Mouse (Mus musculus) neural tube, embryonic 12.5 days (tissue): Measurements from ENCODE around the gene Ppif. TPM values are rescaled to one million over a fixed set of nuclear protein-coding genes. Genes with fewer than 3 reads are reported as not detected.

Source experiments
- ATAC-seq: fragments of 200-750 bp; cut with Nextera tagmentation; 2 replicates; pipeline ENCODE4 v1.8.0; 2017; ENCODE audit warnings: low read depth, mild to moderate bottlenecking, moderate TSS enrichment, moderate library complexity; ENCODE audit not compliant: low FRiP score
- H3K27ac ChIP-seq: fragments of 300-500 bp; sonication (generic); 2 replicates; pipeline ENCODE4 v1.5.1; 2016
- H3K27me3 ChIP-seq: fragments of 300-500 bp; sonication (generic); replicated peaks from 2 replicates; pipeline ENCODE4 v1.6.1; 2016; ENCODE audit warnings: mild to moderate bottlenecking
- H3K36me3 ChIP-seq: fragments of 300-500 bp; sonication (generic); 2 replicates; pipeline ENCODE4 v1.6.1; 2016; ENCODE audit warnings: mild to moderate bottlenecking
- H3K4me1 ChIP-seq: fragments of 300-500 bp; sonication (generic); 2 replicates; pipeline ENCODE4 v1.6.1; 2016
- H3K4me2 ChIP-seq: fragments of 300-500 bp; sonication (generic); replicated peaks from 2 replicates; pipeline ENCODE4 v1.6.1; 2016; ENCODE audit warnings: mild to moderate bottlenecking
- H3K4me3 ChIP-seq: fragments of 300-500 bp; sonication (generic); 2 replicates; pipeline ENCODE4 v1.5.1; 2016
- H3K9ac ChIP-seq: fragments of 300-500 bp; sonication (generic); 2 replicates; pipeline ENCODE4 v1.6.1; 2016; ENCODE audit warnings: mild to moderate bottlenecking
- H3K9me3 ChIP-seq: fragments of 300-500 bp; sonication (generic); 2 replicates; pipeline ENCODE4 v1.6.1; 2016; ENCODE audit warnings: mild to moderate bottlenecking
- WGBS: fragments of 180-500 bp; shearing (Covaris S2); methylation state at CpG from one replicate; pipeline ENCODE4 v1.1.7; 2016; 5-methylcytosine and 5-hydroxymethylcytosine counted together
- polyA plus RNA-seq: library from polyadenylated mRNA; unstranded; fragments of >200 nt; fragmentation: Nextera tagmentation; extraction: Ambion mirVana; gene quantifications from 2 replicates; pipeline ENCODE4 v1.2.1, GENCODE M21; 2016

Gene Ppif
- polyA plus RNA-seq, 1 experiment from 2014 or later: 24.7 TPM

GRCm38 (mm10) chr14:25720962-25721707 lies 27.2 kb downstream of the Ppif start:
- Histone ChIP-seq H3K4me1 (peaks cover 25% of the 10 kb centered on the region), H3K4me2 (no peak overlapping the region), H3K36me3 (peaks cover 6% of the 10 kb centered on the region; the same call in 1 of the 2 replicates), H3K4me3 (no peak overlapping the region), H3K27ac (no peak overlapping the region), H3K9me3 (no peaks in the 10 kb centered on the region), H3K27me3 (no peaks in the 10 kb centered on the region), H3K9ac (no peak overlapping the region)
- no peak for ATAC-seq
- 90% methylated on average over 5 of the region's 5 CpGs for WGBS

DNA sequence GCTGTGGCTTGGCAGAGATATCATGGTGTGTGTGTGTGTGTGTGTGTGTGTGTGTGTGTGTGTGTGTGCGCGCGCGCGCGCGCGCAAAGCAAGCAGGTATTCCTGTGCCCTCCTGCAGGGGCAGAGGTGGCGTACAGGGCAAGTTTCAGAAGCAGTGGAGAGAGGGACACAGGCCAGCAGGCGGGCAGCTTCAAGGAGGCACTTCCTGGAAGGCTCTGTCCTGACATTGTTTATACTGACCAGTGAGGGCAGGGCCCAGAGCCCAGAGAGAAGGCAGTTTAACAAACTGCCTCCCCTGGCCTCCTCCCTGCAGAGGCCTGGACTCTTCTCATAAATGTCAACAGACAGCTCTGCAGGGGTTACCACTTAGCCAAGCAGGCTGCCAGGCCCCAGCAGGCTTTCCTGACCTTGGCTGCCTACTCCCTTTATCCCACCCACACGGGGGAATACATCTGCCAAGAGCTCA lies 31.1 kb downstream of the Ppif start:
- Histone ChIP-seq H3K4me1 (peaks cover 13% of the 10 kb centered on the region), H3K9ac (no peak overlapping the region), H3K4me2 (0 out of 2 replicates have a peak overlapping the region, but pooled peaks have one; percentile 9), H3K4me3 (no peak overlapping the region), H3K27me3 (no peaks in the 10 kb centered on the region), H3K9me3 (no peaks in the 10 kb centered on the region), H3K27ac (no peak overlapping the region), H3K36me3 (no peaks in the 10 kb centered on the region)
- 78% methylated on average over 9 of the region's 11 CpGs for WGBS
- ATAC-seq: no peak

DNA sequence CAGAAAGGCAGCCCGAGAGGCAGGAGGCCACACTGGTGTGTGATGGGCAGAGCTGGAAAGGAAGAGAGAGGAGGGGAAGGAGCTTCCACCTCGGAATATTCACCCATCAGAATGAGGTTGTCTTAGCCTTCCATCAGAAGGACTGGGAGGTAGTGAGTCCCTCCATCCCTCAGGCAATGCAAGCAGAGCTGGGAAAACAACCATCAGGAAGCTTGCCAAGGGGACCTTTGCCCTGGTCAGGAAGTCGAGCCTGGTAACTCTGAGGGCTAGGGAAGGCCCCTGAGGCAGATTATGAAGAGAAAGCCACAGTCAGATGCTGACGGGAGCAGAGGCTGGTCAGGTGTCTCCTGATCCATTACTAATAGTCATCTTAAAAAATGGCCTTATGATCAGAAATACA lies 31.7 kb downstream of the Ppif start:
- H3K27ac ChIP-seq: no peak overlapping the region
- WGBS: 33% methylated on average over 4 of the region's 4 CpGs
- no peak overlapping the region for H3K9ac ChIP-seq
- no peak for ATAC-seq
- H3K27me3 ChIP-seq: no peaks in the 10 kb centered on the region
- no peak overlapping the region for H3K4me2 ChIP-seq
- peaks cover 13% of the 10 kb centered on the region for H3K4me1 ChIP-seq
- no peaks in the 10 kb centered on the region for H3K9me3 ChIP-seq
- H3K4me3 ChIP-seq: no peak overlapping the region
- H3K36me3 ChIP-seq: no peaks in the 10 kb centered on the region

DNA sequence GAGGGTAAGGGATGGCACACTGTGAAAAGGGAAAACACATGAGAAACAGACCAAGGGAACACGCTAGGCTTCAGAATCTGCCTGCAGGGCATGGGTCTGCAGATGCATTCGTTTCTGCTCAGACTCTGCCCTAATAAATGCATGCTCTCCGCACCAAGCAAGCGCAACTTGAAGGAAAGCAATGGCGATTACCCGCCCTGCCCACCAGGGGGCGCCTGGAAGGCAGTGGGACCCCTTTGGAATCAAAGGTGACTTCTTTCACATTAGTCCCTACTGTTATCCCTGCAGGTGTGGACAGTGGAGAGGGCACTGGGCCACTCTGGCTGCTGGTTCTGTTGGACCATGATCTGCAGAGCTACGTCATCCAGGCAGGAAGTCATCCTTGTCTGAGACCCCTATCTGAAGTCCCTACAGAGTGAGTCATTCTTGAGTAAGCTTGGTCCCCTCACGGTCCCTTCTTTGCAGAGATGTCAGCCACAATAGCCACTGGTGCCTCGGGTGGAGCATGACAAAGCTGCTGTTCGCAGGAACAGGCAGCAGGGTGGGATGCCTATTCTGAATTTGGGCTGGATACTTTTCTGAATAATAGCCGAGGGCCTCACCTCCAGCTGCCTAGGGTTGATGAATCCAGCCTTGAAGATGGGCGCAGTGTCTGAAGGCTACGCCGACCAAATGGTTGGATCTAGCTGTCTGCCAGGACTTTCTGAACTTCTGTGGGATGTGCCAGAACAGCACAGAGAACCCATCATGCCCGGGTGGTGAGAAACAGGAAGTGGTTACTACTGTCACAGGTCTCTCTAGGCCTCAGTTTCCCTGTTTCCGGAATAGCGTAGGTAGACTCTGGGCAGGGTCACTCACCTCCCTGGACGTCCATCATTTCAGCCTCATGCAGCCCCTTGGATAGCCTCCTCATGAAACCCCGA lies 32.5 kb downstream of the Ppif start:
- no peak for ATAC-seq
- H3K4me1 ChIP-seq: peaks cover 13% of the 10 kb centered on the region
- H3K27me3 ChIP-seq: no peaks in the 10 kb centered on the region
- no peaks in the 10 kb centered on the region for H3K36me3 ChIP-seq
- H3K9ac ChIP-seq: no peak overlapping the region
- H3K4me2 ChIP-seq: no peak overlapping the region
- no peak overlapping the region for H3K4me3 ChIP-seq
- no peaks in the 10 kb centered on the region for H3K9me3 ChIP-seq
- WGBS: 59% methylated on average over 20 of the region's 20 CpGs
- H3K27ac ChIP-seq: no peak overlapping the region

GRCm38 (mm10) chr14:25727149-25727510 lies 33.2 kb downstream of the Ppif start:
- H3K4me2 ChIP-seq: no peak overlapping the region
- H3K4me3 ChIP-seq: no peak overlapping the region
- no peak overlapping the region for H3K27ac ChIP-seq
- no peak overlapping the region for H3K9ac ChIP-seq
- peaks cover 13% of the 10 kb centered on the region for H3K4me1 ChIP-seq
- no peaks in the 10 kb centered on the region for H3K27me3 ChIP-seq
- no peaks in the 10 kb centered on the region for H3K36me3 ChIP-seq
- H3K9me3 ChIP-seq: no peaks in the 10 kb centered on the region
- no peak for ATAC-seq
- 69% methylated on average over 5 of the region's 5 CpGs for WGBS

- Histone ChIP-seq H3K36me3 (no peaks in the 10 kb centered on the region), H3K9me3 (no peaks in the 10 kb centered on the region), H3K4me2 (0 out of 2 replicates have a peak overlapping the region, but pooled peaks have one; percentile 16), H3K27ac (peak overlapping the region; percentile 4), H3K4me1 (peaks cover 30% of the 10 kb centered on the region), H3K27me3 (no peaks in the 10 kb centered on the region), H3K9ac (no peak overlapping the region), H3K4me3 (no peak overlapping the region)
- WGBS: 33% methylated on average over 17 of the region's 17 CpGs
- ATAC-seq: peak; percentile 74; the same call in 1 of the 2 replicates
These were observed 41.1 kb downstream of the Ppif start for GRCm38 (mm10) chr14:25734736-25735716.

- no peak for ATAC-seq
- 86% methylated on average over 3 of the region's 3 CpGs for WGBS
These were observed 42.2 kb downstream of the Ppif start for GRCm38 (mm10) chr14:25736140-25736539.

GRCm38 (mm10) chr14:25736589-25736988 lies 42.6 kb downstream of the Ppif start:
- Histone ChIP-seq H3K4me2 (no peak overlapping the region), H3K4me3 (no peak overlapping the region), H3K4me1 (peaks cover 42% of the 10 kb centered on the region), H3K36me3 (no peaks in the 10 kb centered on the region), H3K27ac (no peak overlapping the region), H3K27me3 (no peaks in the 10 kb centered on the region), H3K9me3 (no peaks in the 10 kb centered on the region), H3K9ac (no peak overlapping the region)
- no peak for ATAC-seq
- 73% methylated on average over 6 of the region's 6 CpGs for WGBS

More at GRCm38 (mm10) chr14:25736140-25736539, 42.2 kb downstream of the Ppif start:
- Histone ChIP-seq H3K9ac (no peak overlapping the region), H3K9me3 (no peaks in the 10 kb centered on the region), H3K4me2 (no peak overlapping the region), H3K4me1 (peaks cover 41% of the 10 kb centered on the region), H3K36me3 (no peaks in the 10 kb centered on the region), H3K27me3 (no peaks in the 10 kb centered on the region), H3K27ac (no peak overlapping the region), H3K4me3 (no peak overlapping the region)

DNA sequence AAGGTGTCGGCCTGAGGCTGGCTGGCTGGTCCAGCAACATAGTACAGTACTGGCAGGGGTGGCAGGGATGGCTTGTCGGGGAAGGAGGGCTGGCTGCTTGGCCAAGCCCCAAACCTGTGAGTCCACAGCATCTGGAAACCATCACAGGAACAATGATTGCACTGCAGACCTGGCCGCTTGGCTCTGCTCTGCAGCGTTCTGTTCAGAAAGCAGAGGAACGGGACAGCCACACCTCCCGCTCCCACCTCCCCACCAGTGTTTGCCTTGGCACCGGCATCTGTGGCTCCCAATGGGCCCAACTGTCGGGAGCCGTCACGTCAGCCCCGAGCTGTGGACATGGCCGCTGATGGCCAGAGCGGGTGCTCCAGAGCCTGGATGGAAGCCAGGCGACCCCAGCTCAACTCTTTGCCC lies 44.6 kb downstream of the Ppif start:
- H3K4me2 ChIP-seq: no peak overlapping the region
- no peaks in the 10 kb centered on the region for H3K27me3 ChIP-seq
- H3K27ac ChIP-seq: no peak overlapping the region
- H3K4me3 ChIP-seq: no peak overlapping the region
- no peaks in the 10 kb centered on the region for H3K9me3 ChIP-seq
- 72% methylated on average over 14 of the region's 14 CpGs for WGBS
- H3K4me1 ChIP-seq: peaks cover 42% of the 10 kb centered on the region
- H3K9ac ChIP-seq: no peak overlapping the region
- ATAC-seq: no peak
- H3K36me3 ChIP-seq: no peaks in the 10 kb centered on the region

- no peak overlapping the region for H3K4me3 ChIP-seq
- no peaks in the 10 kb centered on the region for H3K27me3 ChIP-seq
- H3K9me3 ChIP-seq: no peaks in the 10 kb centered on the region
- no peak for ATAC-seq
- H3K9ac ChIP-seq: no peak overlapping the region
- peaks cover 33% of the 10 kb centered on the region for H3K4me1 ChIP-seq
- H3K36me3 ChIP-seq: no peaks in the 10 kb centered on the region
- no peak overlapping the region for H3K4me2 ChIP-seq
- no peak overlapping the region for H3K27ac ChIP-seq
- 71% methylated on average over 4 of the region's 4 CpGs for WGBS
These were observed 46.1 kb downstream of the Ppif start for GRCm38 (mm10) chr14:25739957-25740565.

DNA sequence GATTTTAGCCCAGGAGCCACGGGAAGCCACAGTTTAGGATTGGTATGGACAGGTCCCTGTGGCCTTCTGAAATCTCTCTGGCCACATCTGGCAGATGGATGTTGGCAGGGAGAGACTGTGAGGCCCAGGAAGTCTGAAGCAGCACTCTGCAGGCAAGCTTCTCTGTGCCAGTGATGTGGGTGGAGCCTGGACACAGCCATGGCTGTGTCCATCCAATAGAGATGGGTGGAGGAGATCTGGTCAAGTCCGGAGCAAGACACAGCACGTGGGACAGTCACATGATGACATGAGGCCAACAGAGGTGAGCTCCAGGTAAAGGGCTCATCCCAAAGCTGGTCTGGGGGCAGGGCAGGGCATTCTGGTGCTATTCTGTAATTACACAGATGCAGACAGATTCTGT lies 47.3 kb downstream of the Ppif start:
- H3K4me3 ChIP-seq: no peak overlapping the region
- no peak overlapping the region for H3K27ac ChIP-seq
- H3K4me1 ChIP-seq: peaks cover 26% of the 10 kb centered on the region
- H3K9me3 ChIP-seq: no peaks in the 10 kb centered on the region
- WGBS: 77% methylated on average over 3 of the region's 3 CpGs
- H3K4me2 ChIP-seq: no peak overlapping the region
- peaks cover under 1% of the 10 kb centered on the region; the same call in 1 of the 2 replicates for H3K36me3 ChIP-seq
- H3K27me3 ChIP-seq: no peaks in the 10 kb centered on the region
- ATAC-seq: no peak
- H3K9ac ChIP-seq: no peak overlapping the region
